Mouse (Mus musculus): ENCODE measurements around the gene Snf8. TPM values are rescaled to one million over a fixed set of nuclear protein-coding genes. Genes with fewer than 3 reads are reported as not detected.
A peak's percentile ranks its signal among the peaks of the same experiment; 100 is the strongest.

Snf8 gene
- total RNA-seq (2014; rRNA removed) (36.5 and 36.7 TPM in 2 replicates), polyA plus RNA-seq (2015; fragmentation: Nextera tagmentation; extraction: Ambion mirVana) (112 and 120 TPM in 2 replicates)

DNA sequence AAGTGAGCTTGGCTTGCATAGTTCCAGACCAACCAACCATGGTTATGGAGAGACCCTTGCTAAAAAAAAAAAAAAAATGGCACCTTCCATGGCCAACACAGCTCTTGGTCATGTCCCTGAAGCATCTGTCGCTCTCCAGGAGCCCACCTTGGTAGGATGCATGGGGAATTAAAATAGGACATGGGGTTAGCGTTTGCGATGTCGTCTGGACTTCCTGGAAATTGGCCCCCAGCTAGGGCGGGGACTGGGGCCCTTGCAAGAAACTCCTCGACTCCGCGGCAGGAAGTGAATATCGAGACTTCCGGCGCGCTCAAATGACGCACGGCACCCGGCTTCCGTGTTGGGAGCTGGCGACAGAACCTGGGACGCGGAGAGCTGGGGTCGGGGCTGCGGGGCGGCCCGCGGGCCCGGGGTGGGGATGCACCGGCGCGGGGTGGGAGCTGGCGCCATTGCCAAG, at the start of gene Snf8:
TSS of gene Snf8 (plus strand) at position 290 of the 457 bp plus-strand sequence.
- Histone ChIP-seq H3K36me3 (ENCODE audit: insufficient read depth) (peaks cover 4% of the 10 kb centered on the region; the same call in 1 of the 2 replicates), H3K4me3 (ENCODE audit: low read depth, low read length) (peak within 1 kb of the TSS; percentile 71), H3K27me3 (ENCODE audit: insufficient read depth, low read length) (no peaks in the 10 kb centered on the region), H3K9me3 (ENCODE audit: low read length) (no peaks in the 10 kb centered on the region), H3K27ac (ENCODE audit: low read depth, low read length) (peak within 1 kb of the TSS; percentile 47), H3K4me2 (ENCODE audit: low read depth) (peak within 1 kb of the TSS; percentile 83), H3K4me1 (ENCODE audit: insufficient read depth) (peaks cover 11% of the 10 kb centered on the region; the same call in 1 of the 2 replicates), H3K9ac (peak within 1 kb of the TSS; percentile 82)
- ATAC-seq (peak; percentile 95), DNase-seq (peak; percentile 96)
- under 1% methylated on average over 29 of the region's 29 CpGs for WGBS
- TF ChIP-seq CTCF (IDR thresholded peaks at IDR 0.05; ENCODE audit: low read depth) = no peak

GRCm38 (mm10) chr11:95987854-95988447, 46.7 kb upstream of the Snf8 start:
- ATAC-seq = no peak
- no peaks in the 10 kb centered on the region for H3K36me3 ChIP-seq (ENCODE audit: insufficient read depth)
- 47% methylated on average over 6 of the region's 6 CpGs for WGBS
- no peak overlapping the region for H3K4me2 ChIP-seq (ENCODE audit: low read depth)
- no peak overlapping the region for H3K27ac ChIP-seq (ENCODE audit: low read depth, low read length)
- H3K4me1 ChIP-seq (ENCODE audit: insufficient read depth) = 0 out of 2 replicates have a peak, but pooled peaks cover 6% of the 10 kb centered on the region
- H3K4me3 ChIP-seq (ENCODE audit: low read depth, low read length) = no peak overlapping the region
- no peak for TF ChIP-seq CTCF (IDR thresholded peaks at IDR 0.05; ENCODE audit: low read depth)
- H3K9me3 ChIP-seq (ENCODE audit: low read length) = no peaks in the 10 kb centered on the region
- no peak for DNase-seq
- H3K27me3 ChIP-seq (ENCODE audit: insufficient read depth, low read length) = no peaks in the 10 kb centered on the region
- no peak overlapping the region for H3K9ac ChIP-seq

- H3K4me3 ChIP-seq (ENCODE audit: low read depth, low read length) = no peak overlapping the region
- 0 out of 2 replicates have a peak, but pooled peaks cover 6% of the 10 kb centered on the region for H3K4me1 ChIP-seq (ENCODE audit: insufficient read depth)
- no peak overlapping the region for H3K4me2 ChIP-seq (ENCODE audit: low read depth)
- H3K9me3 ChIP-seq (ENCODE audit: low read length) = no peaks in the 10 kb centered on the region
- TF ChIP-seq CTCF (IDR thresholded peaks at IDR 0.05; ENCODE audit: low read depth) = no peak
- H3K9ac ChIP-seq = no peak overlapping the region
- 17% methylated on average over 9 of the region's 9 CpGs for WGBS
- no peak for ATAC-seq
- H3K36me3 ChIP-seq (ENCODE audit: insufficient read depth) = no peaks in the 10 kb centered on the region
- DNase-seq = peak; percentile 32
- no peak overlapping the region for H3K27ac ChIP-seq (ENCODE audit: low read depth, low read length)
- no peaks in the 10 kb centered on the region for H3K27me3 ChIP-seq (ENCODE audit: insufficient read depth, low read length)
Observed at GRCm38 (mm10) chr11:95988533-95988932, 46.2 kb upstream of the Snf8 start.

- H3K36me3 ChIP-seq (ENCODE audit: insufficient read depth) = no peaks in the 10 kb centered on the region
- no peak overlapping the region for H3K9ac ChIP-seq
- DNase-seq = no peak
- 0 out of 2 replicates have a peak, but pooled peaks cover 6% of the 10 kb centered on the region for H3K4me1 ChIP-seq (ENCODE audit: insufficient read depth)
- no peak for TF ChIP-seq CTCF (IDR thresholded peaks at IDR 0.05; ENCODE audit: low read depth)
- no peak overlapping the region for H3K4me2 ChIP-seq (ENCODE audit: low read depth)
- no peak overlapping the region for H3K27ac ChIP-seq (ENCODE audit: low read depth, low read length)
- no peaks in the 10 kb centered on the region for H3K9me3 ChIP-seq (ENCODE audit: low read length)
- no peak for ATAC-seq
- no peak overlapping the region for H3K4me3 ChIP-seq (ENCODE audit: low read depth, low read length)
- 40% methylated on average over 8 of the region's 8 CpGs for WGBS
- no peaks in the 10 kb centered on the region for H3K27me3 ChIP-seq (ENCODE audit: insufficient read depth, low read length)
Observed at GRCm38 (mm10) chr11:95989864-95990263, 44.8 kb upstream of the Snf8 start.

- TF ChIP-seq CTCF (IDR thresholded peaks at IDR 0.05; ENCODE audit: low read depth) = no peak
- 0 out of 2 replicates have a peak, but pooled peaks cover 6% of the 10 kb centered on the region for H3K4me1 ChIP-seq (ENCODE audit: insufficient read depth)
- H3K4me2 ChIP-seq (ENCODE audit: low read depth) = peak overlapping the region; percentile 68
- peak overlapping the region; percentile 45 for H3K4me3 ChIP-seq (ENCODE audit: low read depth, low read length)
- DNase-seq (peak; percentile 22), ATAC-seq (no peak)
- H3K27ac ChIP-seq (ENCODE audit: low read depth, low read length) = peak overlapping the region; percentile 62; the same call in 1 of the 2 replicates
- peak overlapping the region; percentile 78 for H3K9ac ChIP-seq
- H3K9me3 ChIP-seq (ENCODE audit: low read length) = no peaks in the 10 kb centered on the region
- H3K36me3 ChIP-seq (ENCODE audit: insufficient read depth) = no peaks in the 10 kb centered on the region
- WGBS = 38% methylated on average over 4 of the region's 4 CpGs
- H3K27me3 ChIP-seq (ENCODE audit: insufficient read depth, low read length) = no peaks in the 10 kb centered on the region
Observed at GRCm38 (mm10) chr11:95990431-95990830, 44.3 kb upstream of the Snf8 start.

GRCm38 (mm10) chr11:95990886-95991708, 43.6 kb upstream of the Snf8 start:
- Histone ChIP-seq H3K4me1 (ENCODE audit: insufficient read depth) (0 out of 2 replicates have a peak, but pooled peaks cover 6% of the 10 kb centered on the region), H3K36me3 (ENCODE audit: insufficient read depth) (no peaks in the 10 kb centered on the region), H3K9ac (peak overlapping the region; percentile 78), H3K27ac (ENCODE audit: low read depth, low read length) (peak overlapping the region; percentile 62), H3K4me2 (ENCODE audit: low read depth) (peak overlapping the region; percentile 68), H3K9me3 (ENCODE audit: low read length) (no peaks in the 10 kb centered on the region), H3K27me3 (ENCODE audit: insufficient read depth, low read length) (no peaks in the 10 kb centered on the region), H3K4me3 (ENCODE audit: low read depth, low read length) (peak overlapping the region; percentile 45)
- WGBS = 6% methylated on average over 48 of the region's 49 CpGs
- peak; percentile 81 for ATAC-seq
- no peak for TF ChIP-seq CTCF (IDR thresholded peaks at IDR 0.05; ENCODE audit: low read depth)
- DNase-seq = peak; percentile 61

Measured in forebrain, postnatal 0 days (tissue).